Mouse (Mus musculus) midbrain, postnatal 0 days (tissue): ENCODE results near the gene Lrrc75a. TPM values are rescaled to one million over a fixed set of nuclear protein-coding genes. Genes with fewer than 3 reads are reported as not detected.
A peak's percentile ranks its signal among the peaks of the same experiment; 100 is the strongest.

Experiments
- ATAC-seq: fragments of 200-750 bp; cut with Nextera tagmentation; 2 replicates; pipeline ENCODE4 v1.8.0; 2017; ENCODE audit warnings: moderate number of reproducible peaks, mild to moderate bottlenecking, moderate TSS enrichment, moderate library complexity; ENCODE audit not compliant: low FRiP score
- DNase-seq: peaks from one replicate; pipeline ENCODE4 v3.0.0-alpha.2; 2015; ENCODE audit warnings: low spot score
- H3K27ac ChIP-seq: fragments of 300-500 bp; sonication (generic); 2 replicates; pipeline ENCODE4 v1.5.1; 2014; ENCODE audit warnings: low read depth, mild to moderate bottlenecking, low read length, mixed read lengths
- H3K27me3 ChIP-seq: fragments of 300-500 bp; sonication (generic); 2 replicates; pipeline ENCODE4 v1.6.1; 2014; ENCODE audit warnings: low read length, control low read depth, mixed read lengths; ENCODE audit not compliant: insufficient read depth
- H3K36me3 ChIP-seq: fragments of 300-500 bp; sonication (generic); 2 replicates; pipeline ENCODE4 v1.6.1; 2014; ENCODE audit warnings: low read length, control low read depth, mixed read lengths; ENCODE audit not compliant: insufficient read depth
- H3K4me1 ChIP-seq: fragments of 300-500 bp; sonication (generic); 2 replicates; pipeline ENCODE4 v1.6.1; 2014; ENCODE audit warnings: mild to moderate bottlenecking, control low read depth, antibody characterized with exemption, low read length, mixed read lengths; ENCODE audit not compliant: insufficient read depth
- H3K4me2 ChIP-seq: fragments of 300-500 bp; sonication (generic); 2 replicates; pipeline ENCODE4 v1.6.1; 2014; ENCODE audit warnings: low read depth, mild to moderate bottlenecking, low read length, mixed read lengths; ENCODE audit not compliant: poor library complexity, severe bottlenecking
- H3K4me3 ChIP-seq: fragments of 300-500 bp; sonication (generic); 2 replicates; pipeline ENCODE4 v1.5.1; 2014; ENCODE audit warnings: low read depth, mild to moderate bottlenecking, low read length, moderate library complexity
- H3K9ac ChIP-seq: fragments of 300-500 bp; sonication (generic); replicated peaks from 2 replicates; pipeline ENCODE4 v1.6.1; 2014; ENCODE audit warnings: mild to moderate bottlenecking, low read length, moderate library complexity, mixed read lengths; ENCODE audit not compliant: poor library complexity, severe bottlenecking
- H3K9me3 ChIP-seq: fragments of 300-500 bp; sonication (generic); 2 replicates; pipeline ENCODE4 v1.6.1; 2016; ENCODE audit warnings: low read length, control low read depth
- CTCF ChIP-seq: IDR thresholded peaks from 2 replicates; pipeline ENCODE4 v1.5.1; 2016; ENCODE audit warnings: antibody characterized with exemption, mild to moderate bottlenecking
- WGBS: fragments of 180-500 bp; shearing (Covaris S2); extraction: QIAGEN DNeasy Blood & Tissue Kit; methylation state at CpG from one replicate; pipeline ENCODE4 v1.1.7; 2014; 5-methylcytosine and 5-hydroxymethylcytosine counted together
- polyA plus RNA-seq: library from polyadenylated mRNA; unstranded; fragments of >200 nt; fragmentation: Nextera tagmentation; extraction: Ambion mirVana; gene quantifications from 2 replicates; pipeline ENCODE4 v1.2.1, GENCODE M21; 2015
- total RNA-seq: library from RNA; depleted of rRNA; stranded (reverse); fragments of >200 nt; gene quantifications from 2 replicates; pipeline ENCODE4 v1.2.3, GENCODE M21; 2014

Gene Lrrc75a
- total and polyA plus RNA-seq, 2 experiments from 2014 or later, result 7.4 to 25.9 TPM

GRCm38 (mm10) chr11:62604886-62605618, 43.3 kb downstream of the Lrrc75a start:
- 25% methylated on average over 3 of the region's 3 CpGs for WGBS
- H3K4me1 ChIP-seq, result peaks cover 18% of the 10 kb centered on the region
- H3K4me2 ChIP-seq, result peak overlapping the region; percentile 10; the same call in 1 of the 2 replicates
- no peak for TF ChIP-seq CTCF
- peak overlapping the region; percentile 18; the same call in 1 of the 2 replicates for H3K27ac ChIP-seq
- no peaks in the 10 kb centered on the region for H3K9me3 ChIP-seq
- H3K4me3 ChIP-seq, result no peak overlapping the region
- ATAC-seq (no peak), DNase-seq (no peak)
- H3K27me3 ChIP-seq, result no peaks in the 10 kb centered on the region
- H3K36me3 ChIP-seq, result peaks cover 39% of the 10 kb centered on the region
- H3K9ac ChIP-seq, result peak overlapping the region; percentile 6; the same call in 1 of the 2 replicates

GRCm38 (mm10) chr11:62604123-62604706, 44.1 kb downstream of the Lrrc75a start:
- peak overlapping the region; percentile 83 for H3K4me2 ChIP-seq
- DNase-seq (no peak), ATAC-seq (no peak)
- no peak for TF ChIP-seq CTCF
- no peaks in the 10 kb centered on the region for H3K9me3 ChIP-seq
- H3K27ac ChIP-seq, result peak overlapping the region; percentile 21; the same call in 1 of the 2 replicates
- no peaks in the 10 kb centered on the region for H3K27me3 ChIP-seq
- peak overlapping the region; percentile 73 for H3K4me3 ChIP-seq
- peak overlapping the region; percentile 26 for H3K9ac ChIP-seq
- H3K4me1 ChIP-seq, result peaks cover 18% of the 10 kb centered on the region
- WGBS, result 11% methylated on average over 5 of the region's 5 CpGs
- H3K36me3 ChIP-seq, result peaks cover 37% of the 10 kb centered on the region

DNA sequence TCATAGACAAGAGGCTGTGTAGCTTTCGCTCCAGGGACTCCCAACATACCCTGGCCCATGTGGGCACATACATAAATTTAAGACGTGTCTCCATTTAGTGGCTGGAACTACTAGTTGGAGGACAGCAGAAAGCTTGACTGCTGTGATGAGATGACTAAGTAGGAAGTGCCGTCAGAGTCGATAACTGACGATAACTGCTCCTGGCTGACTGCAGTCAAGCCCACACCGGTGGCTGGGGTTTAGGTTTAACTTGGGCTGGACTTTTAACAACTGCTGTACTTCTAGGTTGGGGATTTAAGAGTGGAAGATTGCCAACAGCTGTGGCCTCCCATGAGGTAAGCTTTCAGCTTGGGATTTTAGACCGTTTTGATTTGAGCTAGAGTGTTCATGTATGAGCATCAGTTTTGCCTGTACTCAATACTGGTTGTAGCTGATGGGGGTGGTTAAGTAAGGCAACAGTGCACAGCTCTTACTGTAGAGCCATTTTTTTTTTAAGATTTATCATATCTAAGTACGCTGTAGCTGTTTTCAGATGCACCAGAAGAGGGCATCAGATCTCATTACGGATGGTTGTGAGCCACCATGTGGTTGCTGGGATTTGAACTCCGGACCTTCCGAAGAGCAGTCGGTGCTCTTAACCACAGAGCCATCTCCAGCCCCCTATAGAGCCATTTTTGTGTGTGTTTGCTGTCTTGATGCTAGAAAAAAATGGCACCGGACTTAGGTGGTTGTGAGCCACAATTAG, 44.8 kb downstream of the Lrrc75a start:
- ATAC-seq (peak; percentile 7; the same call in 1 of the 2 replicates), DNase-seq (peak; percentile 21)
- peak overlapping the region; percentile 73 for H3K4me3 ChIP-seq
- H3K27ac ChIP-seq, result peak overlapping the region; percentile 95
- peak overlapping the region; percentile 83 for H3K4me2 ChIP-seq
- H3K9me3 ChIP-seq, result no peaks in the 10 kb centered on the region
- H3K27me3 ChIP-seq, result no peaks in the 10 kb centered on the region
- peak; percentile 61 for TF ChIP-seq CTCF
- peak overlapping the region; percentile 91 for H3K9ac ChIP-seq
- H3K4me1 ChIP-seq, result peaks cover 18% of the 10 kb centered on the region
- 2% methylated on average over 13 of the region's 13 CpGs for WGBS
- peaks cover 33% of the 10 kb centered on the region for H3K36me3 ChIP-seq

GRCm38 (mm10) chr11:62602619-62603311, 45.6 kb downstream of the Lrrc75a start:
- WGBS, result under 1% methylated on average over 58 of the region's 58 CpGs

DNA sequence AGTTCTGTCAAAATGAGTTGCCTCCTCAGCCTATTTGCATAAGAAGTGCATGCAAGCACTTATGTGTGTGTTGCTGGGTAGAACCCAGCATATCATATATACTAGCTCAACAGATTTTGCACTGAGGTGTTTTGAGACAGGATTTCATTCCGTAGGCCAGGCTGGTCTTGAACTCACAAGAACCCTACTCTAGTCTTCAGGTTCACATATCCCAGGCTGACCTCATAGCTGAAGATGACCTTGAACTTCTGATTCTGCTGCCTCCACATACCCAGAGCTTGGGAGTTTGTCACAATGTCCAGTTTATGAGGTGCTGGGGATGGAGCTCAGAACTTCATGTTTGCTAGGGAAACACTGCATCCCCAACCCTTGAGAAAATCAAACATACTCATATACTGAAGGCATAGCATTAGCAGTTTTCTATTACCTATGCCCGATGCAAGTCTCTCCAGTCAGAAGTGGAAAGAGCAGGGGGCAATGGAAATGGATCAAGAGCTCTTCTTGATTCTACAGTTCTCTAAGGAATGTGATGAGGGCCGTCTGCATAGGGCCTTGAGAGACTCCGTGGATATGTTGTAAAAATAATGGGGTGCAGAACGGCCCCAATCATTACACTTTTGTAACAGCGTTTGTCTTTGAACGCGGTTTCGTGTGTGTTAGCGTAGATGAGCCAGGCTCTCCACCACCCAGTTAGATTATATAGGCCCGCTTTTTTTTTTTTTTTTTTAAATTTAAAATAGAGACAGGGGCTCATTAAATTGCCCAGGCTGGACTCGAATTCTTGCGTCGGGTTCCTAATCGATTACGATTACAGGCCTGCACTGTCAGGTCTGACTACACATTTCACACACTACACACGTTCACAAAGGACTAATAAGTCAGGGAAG, 46.3 kb downstream of the Lrrc75a start:
- TF ChIP-seq CTCF, result no peak
- H3K36me3 ChIP-seq, result peaks cover 34% of the 10 kb centered on the region
- H3K9ac ChIP-seq, result peak overlapping the region; percentile 56
- no peaks in the 10 kb centered on the region for H3K27me3 ChIP-seq
- WGBS, result 10% methylated on average over 17 of the region's 17 CpGs
- peak overlapping the region; percentile 73 for H3K4me3 ChIP-seq
- DNase-seq (no peak), ATAC-seq (peak; percentile 4; the same call in 1 of the 2 replicates)
- H3K9me3 ChIP-seq, result no peaks in the 10 kb centered on the region
- peak overlapping the region; percentile 95 for H3K27ac ChIP-seq
- H3K4me1 ChIP-seq, result peaks cover 18% of the 10 kb centered on the region
- H3K4me2 ChIP-seq, result peak overlapping the region; percentile 83

More at GRCm38 (mm10) chr11:62602619-62603311, 45.6 kb downstream of the Lrrc75a start:
- Histone ChIP-seq H3K36me3 (peaks cover 38% of the 10 kb centered on the region), H3K27ac (peak overlapping the region; percentile 95), H3K4me1 (peaks cover 18% of the 10 kb centered on the region), H3K27me3 (no peaks in the 10 kb centered on the region), H3K4me2 (peak overlapping the region; percentile 83), H3K9ac (peak overlapping the region; percentile 91), H3K9me3 (no peaks in the 10 kb centered on the region), H3K4me3 (peak overlapping the region; percentile 73)
- DNase-seq (peak; percentile 99), ATAC-seq (peak; percentile 93)
- TF ChIP-seq CTCF, result peak; percentile 53
